Mouse (Mus musculus): ENCODE data around the gene Prim2. TPM values are rescaled to one million over a fixed set of nuclear protein-coding genes. Genes with fewer than 3 reads are reported as not detected.
"Not testable (repeated sequence)": the region's sequence is repeated elsewhere in the genome, so short reads cannot be mapped to it uniquely, and the experiment has no call there.

Prim2 gene
- total RNA-seq, 2 experiments from 2014 or later: 7.5 to 7.8 TPM

- no peak for TF ChIP-seq CTCF (IDR thresholded peaks at IDR 0.05)
- H3K4me3 ChIP-seq: no peak overlapping the region
- DNase-seq (ENCODE audit: extremely low spot score in 1 of 2, low spot score in 2 of 2): no peak
- H3K27ac ChIP-seq: no peak overlapping the region
- intact Hi-C loops (cut with DNase I): no loop called here
Observed at GRCm38 (mm10) chr1:33627070-33627469, 42.5 kb downstream of the Prim2 start.

- Histone ChIP-seq H3K4me3 (no peak overlapping the region), H3K27ac (no peak overlapping the region)
- intact Hi-C loops (cut with DNase I): no loop called here
- TF ChIP-seq CTCF (IDR thresholded peaks at IDR 0.05): no peak
- no peak for DNase-seq (ENCODE audit: extremely low spot score in 1 of 2, low spot score in 2 of 2)
Observed at GRCm38 (mm10) chr1:33624900-33625299, 44.7 kb downstream of the Prim2 start.

DNA sequence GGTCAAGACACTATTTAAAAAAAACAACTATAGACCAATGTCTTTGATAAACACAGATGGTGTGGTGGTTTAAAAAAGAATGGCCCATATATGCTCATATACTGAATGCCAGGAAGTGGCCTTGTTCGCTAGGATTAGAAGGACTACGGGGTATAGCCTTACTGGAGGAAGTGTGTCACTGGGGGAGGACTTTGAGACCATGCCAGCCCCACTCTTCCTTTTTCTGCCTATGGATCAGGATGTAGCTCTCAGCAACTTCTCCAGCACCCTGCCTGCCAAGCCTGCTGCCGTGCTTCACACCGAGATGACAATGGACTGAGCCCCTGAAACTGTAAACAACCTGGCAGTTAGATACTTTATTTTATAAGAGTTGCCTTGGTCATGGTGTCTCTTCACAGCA lies 45.2 kb downstream of the Prim2 start:
- Histone ChIP-seq H3K4me3 (no peak overlapping the region), H3K27ac (no peak overlapping the region)
- no peak for DNase-seq (ENCODE audit: extremely low spot score in 1 of 2, low spot score in 2 of 2)
- intact Hi-C loops (cut with DNase I): no loop called here
- TF ChIP-seq CTCF (IDR thresholded peaks at IDR 0.05): no peak

DNA sequence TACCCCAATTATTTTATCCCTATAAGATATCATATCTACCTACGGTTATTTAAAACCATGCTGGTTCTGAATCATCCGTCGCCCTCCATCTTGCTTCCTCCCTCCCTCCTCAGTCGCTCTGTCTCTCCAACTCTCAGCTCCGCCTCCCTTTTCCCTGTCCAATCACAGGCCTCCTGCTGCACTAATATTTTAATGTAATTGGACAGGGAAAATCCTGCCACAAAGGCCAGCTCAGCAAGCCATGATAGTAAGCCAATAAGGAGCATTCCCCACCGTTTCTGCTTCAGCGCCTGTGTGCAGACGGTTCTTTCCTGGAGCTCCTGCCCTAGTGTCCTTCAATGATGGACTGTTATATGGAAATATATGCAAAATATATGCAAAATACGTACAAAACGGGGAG lies 47.8 kb downstream of the Prim2 start:
- DNase-seq (ENCODE audit: extremely low spot score in 1 of 2, low spot score in 2 of 2): no peak
- no peak overlapping the region for H3K4me3 ChIP-seq
- H3K27ac ChIP-seq: no peak overlapping the region
- TF ChIP-seq CTCF (IDR thresholded peaks at IDR 0.05): no peak
- intact Hi-C loops (cut with DNase I): no loop called here

GRCm38 (mm10) chr1:33620091-33620788 lies 49.4 kb downstream of the Prim2 start:
- Histone ChIP-seq H3K4me3 (no peak overlapping the region), H3K27ac (no peak overlapping the region)
- intact Hi-C loops (cut with DNase I): no loop called here
- no peak for TF ChIP-seq CTCF (IDR thresholded peaks at IDR 0.05)
- DNase-seq (ENCODE audit: extremely low spot score in 1 of 2, low spot score in 2 of 2): no peak

DNA sequence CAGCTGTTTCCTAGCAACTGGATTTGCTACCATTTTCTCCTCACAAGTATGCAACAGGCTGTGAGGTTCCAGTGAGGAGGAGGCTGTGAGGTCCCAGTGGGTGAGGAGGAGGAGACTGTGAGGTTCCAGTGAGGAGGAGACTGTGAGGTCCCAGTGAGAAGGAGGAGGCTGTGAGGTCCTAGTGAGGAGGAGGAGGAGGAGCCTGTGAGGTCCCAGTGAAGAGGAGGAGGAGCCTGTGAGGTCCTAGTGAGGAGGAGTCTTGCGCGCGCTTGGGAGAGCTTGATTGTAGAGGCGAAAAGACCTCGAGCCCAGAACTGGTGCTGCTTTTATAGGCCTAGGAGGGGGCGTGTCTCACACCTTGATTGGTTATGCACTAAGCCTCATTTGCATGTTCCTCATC lies 53.0 kb downstream of the Prim2 start:
- DNase-seq (ENCODE audit: extremely low spot score in 1 of 2, low spot score in 2 of 2); H3K4me3 ChIP-seq; intact Hi-C loops (cut with DNase I); H3K27ac ChIP-seq: not testable (repeated sequence)

DNA sequence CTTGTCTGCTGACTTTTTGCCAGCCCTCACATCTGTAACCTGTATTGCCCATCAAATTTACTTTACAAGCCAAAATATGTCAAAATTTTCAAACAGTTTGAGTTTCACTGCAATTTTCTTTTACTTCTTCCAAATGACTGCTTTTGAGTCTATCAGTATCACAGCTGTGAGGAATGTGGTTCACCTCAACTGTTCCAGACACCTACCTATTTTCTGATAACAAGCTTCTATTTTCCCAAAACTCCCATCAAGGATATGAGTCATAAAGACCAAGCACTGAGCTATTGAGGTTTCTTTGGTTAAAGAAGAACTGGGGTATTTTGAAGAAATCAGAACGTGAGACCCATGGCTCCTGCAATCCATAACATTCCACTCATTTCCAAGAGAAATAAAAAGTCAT lies 57.5 kb downstream of the Prim2 start:
- DNase-seq (ENCODE audit: extremely low spot score in 1 of 2, low spot score in 2 of 2): no peak
- intact Hi-C loops (cut with DNase I): no loop called here
- no peak for TF ChIP-seq CTCF (IDR thresholded peaks at IDR 0.05)
- Histone ChIP-seq H3K27ac (no peak overlapping the region), H3K4me3 (no peak overlapping the region)

DNA sequence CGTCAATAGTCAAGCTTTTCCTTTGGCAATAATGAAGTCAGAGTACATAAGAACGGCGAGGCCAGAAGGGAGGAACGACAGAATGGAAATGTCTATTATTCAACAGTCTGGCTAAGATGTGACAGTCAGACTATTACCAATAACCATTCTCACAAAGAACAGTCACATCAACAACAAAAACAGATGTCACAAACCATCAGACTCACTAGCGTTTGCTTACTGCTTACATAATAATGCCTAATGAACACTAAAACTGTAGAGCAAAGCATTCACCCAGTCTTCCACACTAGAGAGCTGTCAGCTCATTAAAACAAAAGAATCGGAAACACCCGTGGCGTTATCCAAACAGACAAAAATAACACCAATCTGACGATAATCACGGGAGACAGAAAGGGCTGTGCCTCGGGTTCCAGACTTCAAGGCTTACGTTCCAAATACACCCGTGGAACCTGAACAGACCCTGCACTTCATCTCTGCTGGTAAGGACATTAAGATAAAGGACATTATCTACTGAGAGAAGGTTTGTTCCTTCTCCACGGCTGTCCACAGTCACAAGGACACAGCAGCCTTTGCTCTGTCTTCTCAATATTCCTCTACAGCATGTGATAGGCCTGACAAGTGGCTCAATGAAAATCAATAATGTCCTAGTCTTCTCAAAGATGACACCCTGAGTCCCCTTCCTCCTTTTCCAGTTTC lies 59.4 kb downstream of the Prim2 start:
- intact Hi-C loops (cut with DNase I): no loop called here
- DNase-seq (ENCODE audit: extremely low spot score in 1 of 2, low spot score in 2 of 2): no peak

GRCm38 (mm10) chr1:33608133-33608532 lies 61.5 kb downstream of the Prim2 start:
- intact Hi-C loops (cut with DNase I): no loop called here
- DNase-seq (ENCODE audit: extremely low spot score in 1 of 2, low spot score in 2 of 2): no peak
- no peak for TF ChIP-seq CTCF (IDR thresholded peaks at IDR 0.05)
- Histone ChIP-seq H3K27ac (no peak overlapping the region), H3K4me3 (no peak overlapping the region)

More for the DNA sequence above, 59.4 kb downstream of the Prim2 start:
- TF ChIP-seq CTCF (IDR thresholded peaks at IDR 0.05): no peak
- no peak overlapping the region for H3K4me3 ChIP-seq
- no peak overlapping the region for H3K27ac ChIP-seq

DNA sequence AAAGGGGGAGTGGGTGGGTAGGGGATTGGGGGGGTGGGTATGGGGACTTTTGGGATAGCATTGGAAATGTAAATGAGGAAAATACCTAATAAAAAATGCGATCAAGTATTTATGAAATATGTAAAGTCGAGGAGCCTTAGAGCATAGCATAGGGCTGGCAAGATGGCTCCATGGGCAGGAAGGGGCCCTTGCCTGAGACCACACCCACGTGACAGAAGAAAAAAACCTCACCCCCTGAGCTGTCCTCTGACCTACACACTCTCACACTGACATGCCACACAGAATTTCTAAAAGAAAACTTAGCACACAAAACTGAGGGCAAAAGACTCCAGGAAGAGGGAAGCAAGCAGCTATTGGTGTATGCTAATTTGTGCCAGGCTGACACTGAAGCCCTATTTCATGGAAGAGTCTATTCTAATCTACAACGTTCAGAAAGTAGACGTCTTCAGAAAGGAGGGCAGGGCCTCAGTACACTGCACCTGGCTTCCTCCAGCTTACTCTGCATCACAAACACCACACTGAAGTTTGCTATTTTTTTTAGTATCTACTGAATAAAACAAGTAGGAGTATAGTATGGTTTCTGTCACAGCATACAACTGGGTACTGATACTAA lies 65.4 kb downstream of the Prim2 start:
- TF ChIP-seq CTCF (IDR thresholded peaks at IDR 0.05): no peak
- intact Hi-C loops (cut with DNase I): no loop called here
- Histone ChIP-seq H3K27ac (no peak overlapping the region), H3K4me3 (no peak overlapping the region)
- no peak for DNase-seq (ENCODE audit: extremely low spot score in 1 of 2, low spot score in 2 of 2)

- Histone ChIP-seq H3K27ac (no peak overlapping the region), H3K4me3 (no peak overlapping the region)
- intact Hi-C loops (cut with DNase I): no loop called here
- no peak for TF ChIP-seq CTCF (IDR thresholded peaks at IDR 0.05)
- no peak for DNase-seq (ENCODE audit: extremely low spot score in 1 of 2, low spot score in 2 of 2)
Observed at GRCm38 (mm10) chr1:33599698-33600097, 69.9 kb downstream of the Prim2 start.

GRCm38 (mm10) chr1:33599019-33599667 lies 70.5 kb downstream of the Prim2 start:
- intact Hi-C loops (cut with DNase I): no loop called here
- no peak overlapping the region for H3K4me3 ChIP-seq
- DNase-seq (ENCODE audit: extremely low spot score in 1 of 2, low spot score in 2 of 2): no peak
- no peak overlapping the region for H3K27ac ChIP-seq
- TF ChIP-seq CTCF (IDR thresholded peaks at IDR 0.05): no peak
